In the genomic region with DNA sequence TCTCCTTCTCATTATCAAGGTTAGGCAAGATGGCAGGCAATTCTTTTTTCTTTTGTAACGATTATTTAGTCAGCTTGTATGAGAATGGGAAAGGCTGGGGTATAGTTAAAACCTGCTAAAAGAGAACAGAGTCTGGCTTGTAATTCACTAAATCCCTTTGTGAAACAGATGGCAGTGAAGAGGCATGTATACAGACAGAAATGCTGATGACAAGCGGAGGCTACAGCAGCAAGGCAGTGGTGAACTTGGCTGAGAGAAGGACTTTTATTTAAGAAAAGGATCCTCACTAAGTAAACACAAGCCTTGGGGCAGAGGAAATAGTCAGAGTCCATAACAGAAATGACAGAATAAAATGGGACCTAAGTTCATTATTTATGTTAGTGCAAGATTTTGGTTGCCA, we compare ENCODE assay signal across 24 mouse cellular contexts.
DNase-seq lines count a peak whose midpoint lies in the region; ATAC-seq and TF ChIP-seq lines count a peak whose summit lies in the region.
"Had no signal": no experiment of that assay in that cellular context is flagged by ENCODE, and none has a peak within 500 bp of the region (broad histone marks: within the 10 kb centered on the region; RNA-seq: fewer than 3 reads in every experiment).

No protein-coding gene starts in this region.

- H3K27me3 ChIP-seq in forebrain, embryonic 13.5 days, result no peaks in the 10 kb centered on the region
- H3K27me3 ChIP-seq in forebrain, embryonic 12.5 days, result no peaks in the 10 kb centered on the region
- no peaks in the 10 kb centered on the region for H3K27me3 ChIP-seq in forebrain, postnatal 0 days (ENCODE audit: insufficient read depth, low read length)
- H3K27me3 ChIP-seq in forebrain, embryonic 10.5 days (ENCODE audit: poor library complexity, severe bottlenecking), result no peaks in the 10 kb centered on the region
- H3K27me3 ChIP-seq: heart, embryonic 13.5 days had no signal

- no peaks in the 10 kb centered on the region; the same call in 1 of the 2 replicates for H3K4me1 ChIP-seq in forebrain, embryonic 13.5 days
- no peaks in the 10 kb centered on the region for H3K4me1 ChIP-seq in forebrain, embryonic 12.5 days
- H3K4me1 ChIP-seq in forebrain, postnatal 0 days (ENCODE audit: insufficient read depth), result 0 out of 2 replicates have a peak, but pooled peaks cover 3% of the 10 kb centered on the region
- no peaks in the 10 kb centered on the region for H3K4me1 ChIP-seq in forebrain, embryonic 10.5 days
- H3K4me1 ChIP-seq: heart, embryonic 13.5 days had no signal

- H3K9ac ChIP-seq in forebrain, embryonic 13.5 days, result no peak overlapping the region
- no peak overlapping the region for H3K9ac ChIP-seq in forebrain, embryonic 12.5 days
- H3K9ac ChIP-seq in forebrain, postnatal 0 days, result no peak overlapping the region
- H3K9ac ChIP-seq: heart, embryonic 13.5 days; hindbrain, embryonic 14.5 days had no signal

- ATAC-seq in forebrain, embryonic 13.5 days, result 0 out of 2 replicates have a peak, but pooled peaks have one; percentile 55
- ATAC-seq in forebrain, embryonic 12.5 days (ENCODE audit: low FRiP score), result no peak
- peak; percentile 55; the same call in 1 of the 2 replicates for ATAC-seq in forebrain, postnatal 0 days
- ATAC-seq: activated CD4-positive, CD25-positive, alpha-beta regulatory T cell, adult 4 months; hindbrain, postnatal 0 days; inflammation-experienced regulatory T-cells, adult 6 months; intestine, embryonic 16.5 days had no signal

- H3K9me3 ChIP-seq in forebrain, embryonic 13.5 days (replicated peaks), result no peaks in the 10 kb centered on the region
- H3K9me3 ChIP-seq in forebrain, embryonic 12.5 days, result no peaks in the 10 kb centered on the region
- H3K9me3 ChIP-seq in forebrain, postnatal 0 days (ENCODE audit: low read length), result no peaks in the 10 kb centered on the region
- H3K9me3 ChIP-seq in forebrain, embryonic 10.5 days, result no peaks in the 10 kb centered on the region; the same call in 1 of the 2 replicates
- H3K9me3 ChIP-seq: heart, embryonic 13.5 days had no signal

- 54% methylated on average over 2 of the region's 2 CpGs for WGBS in forebrain, embryonic 13.5 days
- 67% methylated on average over 2 of the region's 2 CpGs for WGBS in forebrain, embryonic 12.5 days
- WGBS in forebrain, postnatal 0 days, result 36% methylated on average over 2 of the region's 2 CpGs
- WGBS in forebrain, embryonic 10.5 days, result 89% methylated on average over 2 of the region's 2 CpGs

- no peak overlapping the region for H3K4me2 ChIP-seq in forebrain, embryonic 13.5 days
- no peak overlapping the region for H3K4me2 ChIP-seq in forebrain, embryonic 12.5 days
- no peak overlapping the region for H3K4me2 ChIP-seq in forebrain, postnatal 0 days (ENCODE audit: low read depth)
- H3K4me2 ChIP-seq: heart, embryonic 13.5 days; hindbrain, embryonic 14.5 days had no signal

- H3K27ac ChIP-seq in forebrain, embryonic 13.5 days, result peak overlapping the region; percentile 14; the same call in 1 of the 2 replicates
- H3K27ac ChIP-seq in forebrain, embryonic 12.5 days, result no peak overlapping the region
- H3K27ac ChIP-seq in forebrain, postnatal 0 days (ENCODE audit: low read depth, low read length), result no peak overlapping the region
- no peak overlapping the region for H3K27ac ChIP-seq in forebrain, embryonic 10.5 days
- peak overlapping the region; percentile 75 for H3K27ac ChIP-seq in layer of hippocampus, adult 2 months
- H3K27ac ChIP-seq: gastrocnemius, adult 2 months; heart, embryonic 13.5 days; hindbrain, embryonic 14.5 days; hindbrain, postnatal 0 days had no signal

- no peaks in the 10 kb centered on the region for H3K36me3 ChIP-seq in forebrain, embryonic 13.5 days (ENCODE audit: poor library complexity, severe bottlenecking)
- no peaks in the 10 kb centered on the region for H3K36me3 ChIP-seq in forebrain, embryonic 12.5 days (replicated peaks)
- no peaks in the 10 kb centered on the region for H3K36me3 ChIP-seq in forebrain, postnatal 0 days (ENCODE audit: insufficient read depth)
- no peaks in the 10 kb centered on the region for H3K36me3 ChIP-seq in forebrain, embryonic 10.5 days (replicated peaks)
- H3K36me3 ChIP-seq: heart, embryonic 13.5 days had no signal

- no peak overlapping the region for H3K4me3 ChIP-seq in forebrain, embryonic 13.5 days
- no peak overlapping the region for H3K4me3 ChIP-seq in forebrain, embryonic 12.5 days (replicated peaks)
- H3K4me3 ChIP-seq in forebrain, postnatal 0 days (ENCODE audit: low read depth, low read length), result no peak overlapping the region
- no peak overlapping the region for H3K4me3 ChIP-seq in forebrain, embryonic 10.5 days
- H3K4me3 ChIP-seq in layer of hippocampus, adult 2 months, result no peak overlapping the region
- H3K4me3 ChIP-seq: gastrocnemius, adult 2 months; heart, embryonic 13.5 days had no signal

- no peak for TF ChIP-seq CTCF in forebrain, postnatal 0 days (IDR thresholded peaks at IDR 0.05; ENCODE audit: low read depth)
- TF ChIP-seq CTCF in layer of hippocampus, adult 2 months (conservative IDR thresholded peaks at IDR 0.05), result no peak

- DNase-seq in forebrain, postnatal 0 days, result no peak
- DNase-seq in forebrain, embryonic 10.5 days (ENCODE audit: extremely low spot score, low spot score), result no peak
- DNase-seq in layer of hippocampus, adult 2 months (ENCODE audit: low spot score in 2 of 2), result peak in 1 of 2 experiments; percentile 42
- no peak for DNase-seq in layer of hippocampus, adult 11-12 months (ENCODE audit: low spot score)
- DNase-seq in brain, adult 2 months (ENCODE audit: low read depth, low spot score), result peak; percentile 61
- no peak for DNase-seq in cerebellum, postnatal 25 days
- DNase-seq: adrenal gland, adult 8-10 months; adrenal gland, postnatal 36 days; cerebellum, adult 11-12 months; cerebellum, adult 8-10 months; gastrocnemius, adult 2 months; gastrocnemius, postnatal 14 days; heart, adult 18-20 months; heart, postnatal 14 days; heart, postnatal 4 days; kidney, adult 18-20 months had no signal

Comparison
In these comparisons a context has a peak if more than half of its experiments do, and no peak if none do; other contexts are left out.
1. H3K27ac ChIP-seq: peak in forebrain, embryonic 13.5 days (single experiment) and layer of hippocampus, adult 2 months (single experiment); none in forebrain, embryonic 12.5 days (single experiment), forebrain, postnatal 0 days (single experiment) and forebrain, embryonic 10.5 days (single experiment).